Mouse (Mus musculus) MEL (cell line): ENCODE measurements around the gene Hcn3. TPM values are rescaled to one million over a fixed set of nuclear protein-coding genes. Genes with fewer than 3 reads are reported as not detected.

Experiments used
- DNase-seq: peaks from one replicate; pipeline ENCODE4 v3.0.0; 2011; ENCODE audit warnings: low read depth, low spot score
- H3K27ac ChIP-seq: 2 replicates; pipeline ENCODE4 v1.5.1; 2012; ENCODE audit warnings: low read depth, mild to moderate bottlenecking, control low read depth, low read length, moderate library complexity; ENCODE audit not compliant: control insufficient read depth
- H3K27me3 ChIP-seq, 2 experiments: fragments of 150-350 bp in 1 of 2; sonication (generic) in 1 of 2; 2 replicates each; pipeline ENCODE4 v1.6.1; 2012; ENCODE audit warnings: low read length in 2 of 2, mild to moderate bottlenecking in 2 of 2, improper control_type of control experiment in 1 of 2, moderate library complexity in 1 of 2; ENCODE audit not compliant: insufficient read depth in 2 of 2, control insufficient read depth in 1 of 2
- H3K36me3 ChIP-seq, 2 experiments: 2 replicates each; pipeline ENCODE4 v1.6.1; 2012 to 2014; ENCODE audit warnings: low read length in 2 of 2, improper control_type of control experiment in 1 of 2, inconsistent platforms in 1 of 2, mild to moderate bottlenecking in 1 of 2; ENCODE audit not compliant: insufficient read depth in 2 of 2, control insufficient read depth in 1 of 2
- H3K4me1 ChIP-seq, 2 experiments: fragments of 150-350 bp in 1 of 2; sonication (generic) in 1 of 2; 2 replicates each; pipeline ENCODE4 v1.6.1; 2012; ENCODE audit warnings: low read length in 2 of 2, improper control_type of control experiment in 1 of 2, mild to moderate bottlenecking in 1 of 2; ENCODE audit not compliant: insufficient read depth in 2 of 2, control insufficient read depth in 1 of 2
- H3K4me3 ChIP-seq, 2 experiments: fragments of 150-350 bp in 1 of 2; sonication (generic) in 1 of 2; 2 replicates each; pipeline ENCODE4 v1.5.1; 2012; ENCODE audit warnings: low read depth in 2 of 2, low read length in 2 of 2, mild to moderate bottlenecking in 2 of 2, moderate library complexity in 2 of 2, control low read depth in 1 of 2, improper control_type of control experiment in 1 of 2; ENCODE audit not compliant: control insufficient read depth in 1 of 2, insufficient read depth in 1 of 2
- H3K79me2 ChIP-seq: 2 replicates; pipeline ENCODE4 v1.6.1; 2012; ENCODE audit warnings: mild to moderate bottlenecking, low read length, moderate library complexity; ENCODE audit not compliant: control insufficient read depth, poor library complexity, insufficient read depth
- H3K9ac ChIP-seq: 2 replicates; pipeline ENCODE4 v1.6.1; 2012; ENCODE audit warnings: low read depth, mild to moderate bottlenecking, control low read depth, low read length, moderate library complexity; ENCODE audit not compliant: control insufficient read depth, poor library complexity, severe bottlenecking
- H3K9me3 ChIP-seq: fragments of 150-350 bp; sonication (generic); replicated peaks from 2 replicates; pipeline ENCODE4 v1.6.1; 2012; ENCODE audit warnings: mild to moderate bottlenecking, low read length, improper control_type of control experiment, moderate library complexity; ENCODE audit not compliant: insufficient read depth
- BHLHE40 ChIP-seq: IDR thresholded peaks from 2 replicates; pipeline ENCODE4 v1.6.1; 2012; ENCODE audit warnings: low read depth, mild to moderate bottlenecking, inconsistent platforms, low read length, improper control_type of control experiment, borderline replicate concordance
- CHD2 ChIP-seq: IDR thresholded peaks from 2 replicates; pipeline ENCODE4 v1.6.1; 2011; ENCODE audit warnings: low read length, improper control_type of control experiment
- CTCF ChIP-seq, 3 experiments: IDR thresholded peaks in 2 of 3; conservative IDR thresholded peaks in 1 of 3; 2 replicates each; pipeline ENCODE4 v1.5.1; 2011 to 2012; ENCODE audit warnings: low read length in 3 of 3, low read depth in 2 of 3, mild to moderate bottlenecking in 2 of 3, improper control_type of control experiment in 1 of 3, inconsistent platforms in 1 of 3, mixed read lengths in 1 of 3, moderate library complexity in 1 of 3; ENCODE audit not compliant: control insufficient read depth in 1 of 3, insufficient read depth in 1 of 3, poor library complexity in 1 of 3, severe bottlenecking in 1 of 3
- ELF1 ChIP-seq: IDR thresholded peaks from 2 replicates; pipeline ENCODE4 v1.6.1; 2014; ENCODE audit warnings: low read depth, mild to moderate bottlenecking, inconsistent platforms, low read length, improper control_type of control experiment, moderate library complexity
- GABPA ChIP-seq: IDR thresholded peaks from 2 replicates; pipeline ENCODE4 v1.6.1; 2012; ENCODE audit warnings: low read depth, mild to moderate bottlenecking, inconsistent platforms, low read length, improper control_type of control experiment, moderate library complexity
- GATA1 ChIP-seq: IDR thresholded peaks from 2 replicates; pipeline ENCODE4 v1.6.1; 2011; ENCODE audit warnings: low read depth, low read length, improper control_type of control experiment
- KAT2A ChIP-seq: conservative IDR thresholded peaks from 2 replicates; pipeline ENCODE4 v1.6.1; 2012; ENCODE audit warnings: low read depth, low read length, improper control_type of control experiment, inconsistent platforms
- MAFK ChIP-seq: IDR thresholded peaks from 2 replicates; pipeline ENCODE4 v1.6.1; 2011; ENCODE audit warnings: low read depth, mild to moderate bottlenecking, low read length, improper control_type of control experiment, borderline replicate concordance
- MAZ ChIP-seq: IDR thresholded peaks from 2 replicates; pipeline ENCODE4 v1.6.1; 2012; ENCODE audit warnings: low read depth, mild to moderate bottlenecking, inconsistent platforms, low read length, improper control_type of control experiment
- MEF2A ChIP-seq: IDR thresholded peaks from 2 replicates; pipeline ENCODE4 v1.6.1; 2014; ENCODE audit warnings: low read depth, mild to moderate bottlenecking, inconsistent platforms, low read length, improper control_type of control experiment; ENCODE audit not compliant: poor library complexity, insufficient replicate concordance, severe bottlenecking; ENCODE audit errors: extremely low read depth
- MXI1 ChIP-seq: IDR thresholded peaks from 2 replicates; pipeline ENCODE4 v1.6.1; 2011; ENCODE audit warnings: mild to moderate bottlenecking, low read depth, low read length, improper control_type of control experiment
- MYC ChIP-seq: IDR thresholded peaks from 2 replicates; pipeline ENCODE4 v1.6.1; 2011; ENCODE audit warnings: low read depth, mild to moderate bottlenecking, low read length, improper control_type of control experiment, moderate library complexity
- NRF1 ChIP-seq: IDR thresholded peaks from 2 replicates; pipeline ENCODE4 v1.6.1; 2014; ENCODE audit warnings: low read depth, mild to moderate bottlenecking, inconsistent platforms, low read length, improper control_type of control experiment, moderate library complexity; ENCODE audit not compliant: poor library complexity, insufficient read depth, severe bottlenecking
- POLR2A ChIP-seq, 2 experiments: IDR thresholded peaks; 2 replicates each; pipeline ENCODE4 v1.6.1; 2011 to 2012; ENCODE audit warnings: low read length in 2 of 2, mild to moderate bottlenecking in 2 of 2, control low read depth in 1 of 2, improper control_type of control experiment in 1 of 2, low read depth in 1 of 2, moderate library complexity in 1 of 2; ENCODE audit not compliant: control insufficient read depth in 1 of 2, insufficient read depth in 1 of 2, poor library complexity in 1 of 2
- POLR2AphosphoS5 ChIP-seq: IDR thresholded peaks from 2 replicates; pipeline ENCODE4 v1.6.1; 2012; ENCODE audit warnings: low read depth, borderline replicate concordance, mild to moderate bottlenecking, inconsistent platforms, low read length, moderate library complexity, mixed read lengths
- RAD21 ChIP-seq: IDR thresholded peaks from 2 replicates; pipeline ENCODE4 v1.6.1; 2011; ENCODE audit warnings: mild to moderate bottlenecking, low read depth, low read length, improper control_type of control experiment
- RCOR1 ChIP-seq: IDR thresholded peaks from 2 replicates; pipeline ENCODE4 v1.6.1; 2012; ENCODE audit warnings: low read depth, mild to moderate bottlenecking, inconsistent platforms, low read length, improper control_type of control experiment
- SIN3A ChIP-seq: IDR thresholded peaks from 2 replicates; pipeline ENCODE4 v1.6.1; 2012; ENCODE audit warnings: low read length, improper control_type of control experiment, inconsistent platforms
- SMC3 ChIP-seq: IDR thresholded peaks from 2 replicates; pipeline ENCODE4 v1.6.1; 2011; ENCODE audit warnings: low read depth, low read length, improper control_type of control experiment
- TAL1 ChIP-seq: IDR thresholded peaks from 2 replicates; pipeline ENCODE4 v1.6.1; 2012; ENCODE audit warnings: mild to moderate bottlenecking, inconsistent platforms, low read length, moderate library complexity, mixed read lengths
- TBP ChIP-seq: IDR thresholded peaks from 2 replicates; pipeline ENCODE4 v1.8.0; 2011; ENCODE audit warnings: low read depth, low read length, improper control_type of control experiment
- USF2 ChIP-seq, 2 experiments: IDR thresholded peaks; 2 replicates each; pipeline ENCODE4 v1.6.1; 2011 to 2012; ENCODE audit warnings: improper control_type of control experiment in 2 of 2, low read length in 2 of 2, borderline replicate concordance in 1 of 2, inconsistent platforms in 1 of 2, low read depth in 1 of 2, mild to moderate bottlenecking in 1 of 2; ENCODE audit not compliant: insufficient read depth in 1 of 2
- ZC3H11A ChIP-seq: IDR thresholded peaks from 2 replicates; pipeline ENCODE4 v1.6.1; 2012; ENCODE audit warnings: low read depth, mild to moderate bottlenecking, inconsistent platforms, low read length, improper control_type of control experiment
- ZKSCAN1 ChIP-seq: IDR thresholded peaks from 2 replicates; pipeline ENCODE4 v1.6.1; 2012; ENCODE audit warnings: low read depth, mild to moderate bottlenecking, inconsistent platforms, low read length, improper control_type of control experiment, moderate library complexity
- ZMIZ1 ChIP-seq: IDR thresholded peaks from 2 replicates; pipeline ENCODE4 v1.6.1; 2012; ENCODE audit warnings: low read depth, mild to moderate bottlenecking, inconsistent platforms, low read length, improper control_type of control experiment, moderate library complexity
- polyA plus RNA-seq, 2 experiments: library from polyadenylated mRNA; stranded (reverse) in 1 of 2; unstranded in 1 of 2; fragments of >175 nt in 1 of 2; fragments of >200 nt in 1 of 2; gene quantifications; 2 replicates each; pipeline versions ENCODE4 v1.2.1 to v1.2.4; 2012; ENCODE audit warnings: low replicate concordance in 2 of 2, low read depth in 1 of 2; ENCODE audit not compliant: insufficient read length in 2 of 2, insufficient read depth in 1 of 2, missing spikeins in 1 of 2
- total RNA-seq: library from RNA; depleted of rRNA; stranded (reverse); fragments of 300-350 nt; gene quantifications from 2 replicates; pipeline ENCODE4 v1.2.3, GENCODE M21; 2012

Gene Hcn3
- total and polyA plus RNA-seq, 3 experiments = 4.0 to 7.4 TPM; not detected in 1

GRCm38 (mm10) chr3:89131816-89132215, 28.2 kb downstream of the Hcn3 start:
- Histone ChIP-seq H3K4me1 (peaks cover 31 to 53% of the 10 kb centered on the region in 2 experiments), H3K4me3 (peak overlapping the region; percentile 4; a peak in 2 of 4 replicates), H3K9ac (peak overlapping the region; percentile 67), H3K79me2 (peaks cover 7% of the 10 kb centered on the region), H3K27me3 (no peaks in the 10 kb centered on the region), H3K36me3 (peaks cover 0 to 38% of the 10 kb centered on the region in 2 experiments; a peak in 2 of 4 replicates), H3K9me3 (no peaks in the 10 kb centered on the region), H3K27ac (peak overlapping the region; percentile 58)
- TF ChIP-seq MAFK (no peak), CHD2 (no peak), MYC (no peak), RCOR1 (no peak), USF2 (IDR thresholded peaks at IDR 0.05; ENCODE audit: borderline replicate concordance in 1 of 2, insufficient read depth in 1 of 2, low read depth in 1 of 2, low read length in 2 of 2) (no peak), MAZ (no peak), MXI1 (no peak), ZKSCAN1 (no peak)
- peak; percentile 55 for DNase-seq

GRCm38 (mm10) chr3:89129908-89130307, 30.1 kb downstream of the Hcn3 start:
- Histone ChIP-seq H3K9me3 (no peaks in the 10 kb centered on the region), H3K4me1 (peaks cover 24 to 40% of the 10 kb centered on the region in 2 experiments), H3K27ac (no peak overlapping the region), H3K9ac (no peak overlapping the region), H3K4me3 (no peak overlapping the region), H3K79me2 (no peaks in the 10 kb centered on the region), H3K27me3 (no peaks in the 10 kb centered on the region), H3K36me3 (peaks cover 0 to 32% of the 10 kb centered on the region in 2 experiments; a peak in 2 of 4 replicates)
- no peak for TF ChIP-seq GATA1
- TF ChIP-seq NRF1 = no peak
- TF ChIP-seq ELF1 = no peak
- TF ChIP-seq RCOR1 = no peak
- TF ChIP-seq TAL1 = no peak
- TF ChIP-seq ZC3H11A = no peak
- TF ChIP-seq BHLHE40 = no peak
- no peak for DNase-seq

GRCm38 (mm10) chr3:89125981-89126380, 34.0 kb downstream of the Hcn3 start:
- peaks cover 0 to 13% of the 10 kb centered on the region in 2 experiments; a peak in 2 of 4 replicates for H3K36me3 ChIP-seq

More at GRCm38 (mm10) chr3:89125981-89126380, 34.0 kb downstream of the Hcn3 start:
- Histone ChIP-seq H3K4me3 (no peak overlapping the region), H3K79me2 (no peaks in the 10 kb centered on the region), H3K9me3 (no peaks in the 10 kb centered on the region), H3K4me1 (peaks cover 12 to 23% of the 10 kb centered on the region in 2 experiments), H3K9ac (no peak overlapping the region), H3K27ac (no peak overlapping the region), H3K27me3 (no peaks in the 10 kb centered on the region)
- DNase-seq = no peak
- TF ChIP-seq GABPA = no peak
- TF ChIP-seq KAT2A = no peak
- no peak for TF ChIP-seq MYC
- no peak for TF ChIP-seq MEF2A
- TF ChIP-seq POLR2AphosphoS5 = no peak
- TF ChIP-seq TAL1 = no peak
- no peak for TF ChIP-seq SMC3
- no peak for TF ChIP-seq ZMIZ1
- no peak for TF ChIP-seq TBP
- no peak for TF ChIP-seq ZC3H11A
- TF ChIP-seq RAD21 = no peak
- no peak for TF ChIP-seq CTCF (IDR thresholded peaks at IDR 0.05 in 2 of 3, conservative IDR thresholded peaks at IDR 0.05 in 1 of 3; ENCODE audit: control insufficient read depth in 1 of 3, insufficient read depth in 1 of 3, low read depth in 2 of 3, low read length in 3 of 3, poor library complexity in 1 of 3, severe bottlenecking in 1 of 3)
- TF ChIP-seq ZKSCAN1 = no peak
- no peak for TF ChIP-seq POLR2A (IDR thresholded peaks at IDR 0.05; ENCODE audit: control insufficient read depth in 1 of 2, insufficient read depth in 1 of 2, low read depth in 1 of 2, low read length in 2 of 2, poor library complexity in 1 of 2)
- TF ChIP-seq SIN3A = no peak
